Mouse (Mus musculus): ENCODE data around the gene Fam83b. TPM values are rescaled to one million over a fixed set of nuclear protein-coding genes. Genes with fewer than 3 reads are reported as not detected.

Gene Fam83b
- total RNA-seq, 2 experiments from 2014 or later = 0.07 to 0.24 TPM

DNA sequence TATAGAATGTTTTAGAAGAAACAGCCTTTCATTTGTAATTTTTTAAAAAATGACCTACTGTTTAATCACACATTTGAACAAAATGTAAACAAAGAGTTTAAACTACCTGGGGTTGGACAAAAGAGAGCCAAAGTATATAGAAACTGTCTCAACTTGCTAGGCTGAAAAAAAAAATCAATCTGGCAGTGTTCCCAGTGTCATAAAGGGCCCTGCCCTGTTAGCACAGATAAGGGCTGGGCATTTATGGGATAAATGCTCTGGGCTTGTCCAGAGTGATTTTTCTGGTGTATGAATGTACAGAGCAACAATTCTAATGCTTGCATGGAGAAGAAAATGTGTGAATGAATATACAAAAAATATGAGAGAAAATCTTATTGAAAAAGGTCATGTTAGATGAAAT, 43.8 kb downstream of the Fam83b start:
- no peak for DNase-seq (ENCODE audit: low spot score in 2 of 2)

DNA sequence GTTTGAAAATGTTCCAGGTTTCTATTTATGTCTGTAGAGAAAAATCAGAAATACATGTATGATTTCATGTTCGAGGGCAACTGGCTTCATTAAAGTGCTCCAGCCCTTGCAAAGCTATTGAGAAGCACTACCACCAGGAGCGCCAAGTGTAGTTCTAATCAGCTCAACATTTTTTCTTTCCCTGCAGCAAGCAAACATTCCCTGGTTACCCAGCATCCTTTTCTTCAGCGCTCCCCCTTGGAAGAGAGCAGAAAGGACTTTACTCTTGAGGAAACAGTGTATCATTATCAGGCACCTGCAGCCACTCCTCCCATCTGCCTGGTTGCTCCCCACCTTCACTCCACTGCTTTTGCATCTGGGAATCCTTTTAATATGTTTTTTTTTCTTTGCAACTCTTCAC, 45.3 kb downstream of the Fam83b start:
- no peak for DNase-seq (ENCODE audit: low spot score in 2 of 2)

DNA sequence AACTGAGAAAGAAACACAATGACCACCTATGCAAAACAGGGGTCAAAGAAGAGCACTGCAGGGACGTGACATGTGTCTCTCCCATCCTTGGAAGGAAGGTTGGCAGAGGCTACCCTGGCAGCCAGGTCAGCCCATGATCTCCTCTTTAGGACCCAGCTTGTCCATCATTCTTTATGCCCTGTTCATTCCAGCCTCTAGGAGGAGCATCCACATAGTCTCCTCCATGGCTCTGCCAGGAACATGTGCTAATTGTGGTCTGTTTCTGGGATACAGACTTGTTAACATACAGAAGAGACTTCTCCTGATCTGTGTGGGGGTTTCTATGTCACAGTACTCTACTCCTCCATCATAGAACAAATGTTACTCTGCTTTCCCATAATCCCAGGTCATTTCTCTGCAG, 48.3 kb downstream of the Fam83b start:
- DNase-seq (ENCODE audit: low spot score in 2 of 2) = no peak

DNA sequence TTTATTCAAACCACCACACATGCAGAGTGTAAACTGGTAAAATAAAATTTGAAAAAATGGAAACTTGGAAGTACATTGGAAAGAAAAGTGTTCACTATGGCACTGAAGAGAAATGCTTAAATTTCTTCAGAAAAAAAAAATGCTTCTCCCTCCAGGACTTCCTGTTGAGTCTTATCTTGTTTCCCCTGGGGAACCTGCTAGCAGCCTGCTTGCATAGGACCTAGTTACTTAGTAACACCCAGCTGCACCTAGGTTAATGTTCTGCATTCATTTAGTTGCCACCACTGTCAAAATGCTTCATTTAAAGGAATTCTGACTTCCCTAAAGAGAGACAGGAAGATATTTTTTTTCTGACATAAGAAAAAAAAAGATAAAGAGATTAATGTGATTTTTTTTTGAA, 61.3 kb downstream of the Fam83b start:
- DNase-seq (ENCODE audit: low spot score in 2 of 2) = no peak

DNA sequence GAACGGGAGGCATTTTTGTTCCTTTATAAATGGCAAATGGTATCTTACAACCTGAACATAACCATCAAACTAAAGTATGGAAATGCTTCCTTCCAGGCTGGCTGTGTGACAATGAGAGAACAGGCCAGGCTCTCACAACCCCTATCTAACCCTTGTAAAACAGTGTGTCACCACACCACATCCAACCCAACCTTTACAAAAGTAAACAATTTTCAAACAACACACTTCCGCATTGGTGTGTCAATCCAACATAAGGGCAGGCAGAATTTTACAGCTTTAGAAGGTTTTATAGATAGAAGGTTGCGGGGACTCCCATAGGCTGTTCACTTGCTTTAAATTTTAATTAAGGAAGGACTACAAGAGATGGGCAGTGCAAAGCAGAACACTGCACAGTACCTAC, 77.2 kb downstream of the Fam83b start:
- DNase-seq (ENCODE audit: low spot score in 2 of 2) = no peak

DNA sequence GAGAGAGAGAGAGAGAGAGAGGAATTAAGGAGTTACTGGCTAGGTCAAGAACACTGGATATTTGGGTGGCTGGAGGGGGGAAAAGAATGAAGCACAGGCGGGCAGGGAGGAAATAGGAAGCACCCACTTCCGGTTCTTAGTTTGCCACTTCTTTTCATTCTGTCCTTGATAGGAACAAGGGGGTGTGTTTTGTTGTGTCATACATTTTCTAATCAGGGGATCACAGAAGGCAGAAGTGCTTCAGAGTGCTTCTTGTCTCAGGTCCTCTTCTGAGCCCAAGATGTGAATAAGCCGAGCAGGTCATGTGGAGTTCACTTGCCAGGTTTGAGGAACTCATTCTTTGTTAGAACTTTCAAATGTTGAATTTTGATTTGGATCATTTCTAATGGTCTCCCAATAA, 86.8 kb downstream of the Fam83b start:
- no peak for DNase-seq (ENCODE audit: low spot score in 2 of 2)

DNA sequence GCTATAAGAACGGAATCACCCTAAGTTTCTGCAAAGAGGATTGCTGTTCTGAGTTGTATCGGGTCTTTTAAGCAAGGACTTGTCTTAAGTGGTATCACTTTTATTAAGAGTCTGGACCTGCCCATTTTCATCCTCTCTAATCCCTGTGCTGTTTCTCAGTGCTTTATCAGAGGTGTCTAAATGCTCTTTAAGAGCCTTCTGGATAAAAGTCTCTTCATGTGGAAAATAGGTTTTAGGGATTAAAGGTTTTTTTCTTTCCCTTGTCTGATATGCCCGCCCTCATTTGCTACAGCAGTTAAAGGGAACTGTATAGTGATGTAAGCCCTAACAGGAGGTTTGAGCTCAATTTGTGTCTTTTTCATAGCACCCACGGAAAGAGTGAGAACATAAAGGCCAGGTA, 97.4 kb downstream of the Fam83b start:
- DNase-seq (ENCODE audit: low spot score in 2 of 2) = no peak

DNA sequence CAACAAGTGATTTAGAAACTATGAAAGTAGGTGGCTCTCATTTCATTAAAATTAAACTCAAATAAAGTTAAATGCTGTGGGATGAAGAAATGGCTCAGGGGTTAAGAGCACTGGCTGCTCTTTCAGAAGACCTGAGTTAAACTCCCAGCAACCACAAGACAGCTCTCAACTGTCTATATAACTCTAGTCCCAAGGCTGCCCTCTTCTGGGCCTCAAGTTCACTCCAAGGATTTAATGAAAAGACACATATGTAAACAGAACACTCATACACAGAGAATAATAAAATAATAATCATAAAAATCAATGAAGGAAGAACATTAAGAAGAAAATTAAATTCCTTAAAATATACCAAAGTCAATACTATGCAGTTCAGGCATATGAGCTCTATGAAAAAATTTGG, 105.4 kb downstream of the Fam83b start:
- DNase-seq (ENCODE audit: low spot score in 2 of 2) = no peak

DNA sequence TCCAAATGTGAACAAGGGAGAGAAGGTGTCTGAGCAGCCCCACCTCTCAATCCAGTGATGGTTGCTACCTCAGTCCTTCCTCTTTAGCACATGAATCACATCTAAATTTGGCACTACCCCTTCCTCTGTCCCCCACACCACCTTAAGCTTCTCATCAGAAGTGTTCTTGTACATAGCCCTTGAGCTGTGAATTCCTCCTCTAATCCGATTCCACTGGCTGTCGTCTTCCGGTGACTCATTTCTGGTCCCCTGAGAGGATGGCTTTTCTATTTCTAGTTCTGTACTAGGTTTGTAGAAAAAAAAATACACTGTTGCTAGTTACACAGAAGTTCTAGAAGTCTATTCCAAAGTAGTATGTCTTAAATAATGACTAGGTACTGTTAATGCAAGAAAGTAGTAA, 111.2 kb downstream of the Fam83b start:
- DNase-seq (ENCODE audit: low spot score in 2 of 2) = no peak

Other genes starting within 250 kb of the Fam83b start
- 1 to 10 TPM; 3.8 to 4.5 TPM for gene Hcrtr2, start 243.3 kb downstream of the Fam83b start, total RNA-seq (2021)